Mouse (Mus musculus) left cerebral cortex, postnatal 4 days (tissue): ENCODE measurements at regions not wholly inside any gene's neighbourhood (a gene's known extent, or its start where the extent isn't known, plus 50 kb on each side); places are given as distances from the start of the nearest gene placed in this dataset.

Experiments used
- DNase-seq: peaks from one replicate; pipeline ENCODE4 v3.0.0-alpha.2; 2022
- intact Hi-C: fragments of 180-260 bp; cut with DNase I; formaldehyde crosslinking; loops from one replicate; pipeline ENCODE4 v1.15.1; 2025

DNA sequence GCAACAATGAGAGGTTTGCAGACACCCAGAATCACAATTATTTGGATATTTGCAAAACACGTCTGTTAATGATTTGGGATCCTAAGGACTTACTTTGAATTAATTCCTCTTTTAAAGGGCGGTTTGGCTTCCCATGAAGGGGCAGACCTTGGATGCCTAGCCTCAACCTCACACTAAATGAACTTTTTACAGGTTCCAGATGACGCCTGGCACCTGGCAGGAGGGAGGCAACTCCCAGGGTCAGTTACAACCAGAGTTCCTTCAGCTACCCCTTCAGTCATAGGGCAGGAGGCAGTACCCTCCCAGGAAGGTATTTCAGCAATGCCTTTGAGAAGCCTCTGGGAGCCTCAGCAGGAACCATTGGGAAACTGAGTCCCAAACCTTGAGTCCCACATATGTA, 57.9 kb upstream of the Stx18 start:
- no peak for DNase-seq
- intact Hi-C loops, result no loop called here

DNA sequence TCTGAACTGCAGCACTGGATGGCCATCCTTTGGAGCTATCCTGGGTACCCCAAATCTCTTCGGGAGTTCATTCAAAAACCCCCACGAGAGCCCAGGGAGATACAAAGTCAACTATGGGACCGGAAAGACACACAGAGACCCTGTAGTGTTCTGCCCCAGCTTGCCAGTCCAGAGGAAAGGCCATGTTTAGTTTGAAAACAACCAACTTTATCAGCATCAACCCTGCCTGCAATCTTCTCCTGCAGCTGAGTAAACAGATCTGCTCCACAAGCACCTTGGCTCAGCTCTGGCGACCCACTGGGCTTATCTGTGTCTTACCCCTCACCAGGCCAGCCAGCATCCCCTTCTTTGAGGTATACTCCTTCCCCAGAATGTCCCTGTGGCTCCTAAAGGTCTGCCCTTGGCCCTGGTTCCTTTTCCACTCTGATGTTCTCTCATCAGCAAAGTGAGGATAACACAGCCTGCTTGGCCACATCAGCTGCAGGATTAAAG, 61.6 kb upstream of the Stx18 start:
- no peak for DNase-seq

DNA sequence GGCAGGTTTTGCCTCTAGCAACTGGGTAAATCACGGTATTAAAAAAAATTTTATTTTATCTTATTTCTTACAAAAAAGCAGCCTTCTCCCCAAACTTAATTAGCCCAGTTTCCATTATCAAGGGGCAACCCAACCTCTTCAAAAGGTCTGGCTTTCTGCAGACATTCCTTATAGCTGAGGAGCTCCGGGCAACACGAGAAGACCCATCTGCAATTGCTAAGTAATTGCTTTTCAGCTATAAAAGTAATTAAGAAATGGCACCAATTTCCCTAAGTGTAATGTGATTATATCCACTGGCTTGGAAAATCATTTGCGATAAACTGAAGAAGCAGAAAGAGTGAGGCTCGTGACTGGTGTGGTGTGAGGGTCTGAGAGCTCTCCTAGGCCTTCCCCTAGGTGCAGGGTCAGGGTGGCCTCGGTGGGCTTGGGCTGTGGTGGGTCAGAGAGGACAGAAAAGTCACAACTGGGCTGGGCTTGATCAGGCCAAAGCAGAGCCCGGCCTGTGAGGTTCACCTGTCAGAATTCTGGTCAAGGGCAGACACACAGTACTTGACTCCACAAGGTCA, 65.5 kb upstream of the Stx18 start:
- intact Hi-C loops, result no loop called here
- DNase-seq, result no peak

More for the DNA sequence above, 61.6 kb upstream of the Stx18 start:
- intact Hi-C loops, result no loop called here

DNA sequence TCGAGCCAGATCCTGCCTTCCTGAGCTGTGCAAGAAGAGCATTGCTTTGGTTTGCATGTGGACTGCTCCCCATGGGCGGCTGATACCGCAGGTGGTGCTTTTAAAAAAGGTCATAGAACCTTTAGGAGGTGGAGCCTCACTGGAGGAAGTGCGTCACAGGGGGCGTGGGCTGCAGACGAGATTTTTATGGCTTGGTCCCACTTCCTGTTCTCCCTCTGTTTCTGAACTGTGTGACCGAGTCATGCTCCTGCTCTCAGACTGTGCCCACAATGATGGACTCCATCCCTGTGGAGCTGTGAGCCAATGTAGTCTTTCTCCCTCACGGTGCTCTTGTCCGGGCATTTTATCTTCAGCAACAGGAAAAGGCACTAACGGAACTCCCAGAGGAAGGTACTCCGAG, 66.8 kb upstream of the Stx18 start:
- no peak for DNase-seq
- intact Hi-C loops, result no loop called here

DNA sequence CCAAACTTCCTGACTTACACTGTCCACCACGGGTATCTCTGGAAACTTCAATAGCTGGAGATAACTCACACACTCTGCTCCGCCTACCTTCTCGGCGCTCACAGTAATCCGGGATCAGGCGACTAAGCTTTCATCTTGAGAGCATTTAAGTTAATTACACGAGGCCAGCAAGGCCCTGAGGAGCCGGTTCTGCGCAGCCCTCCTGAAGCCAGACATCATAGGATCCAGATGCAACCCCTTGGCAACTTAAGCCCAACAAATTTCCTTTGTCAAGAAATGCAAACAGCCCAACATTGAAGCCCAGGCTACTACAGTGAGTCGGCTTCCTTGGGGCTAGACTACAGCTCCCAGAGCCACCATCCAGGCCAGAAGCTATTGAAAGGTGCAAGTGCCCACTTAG, 69.9 kb upstream of the Stx18 start:
- DNase-seq, result no peak
- intact Hi-C loops, result no loop called here

DNA sequence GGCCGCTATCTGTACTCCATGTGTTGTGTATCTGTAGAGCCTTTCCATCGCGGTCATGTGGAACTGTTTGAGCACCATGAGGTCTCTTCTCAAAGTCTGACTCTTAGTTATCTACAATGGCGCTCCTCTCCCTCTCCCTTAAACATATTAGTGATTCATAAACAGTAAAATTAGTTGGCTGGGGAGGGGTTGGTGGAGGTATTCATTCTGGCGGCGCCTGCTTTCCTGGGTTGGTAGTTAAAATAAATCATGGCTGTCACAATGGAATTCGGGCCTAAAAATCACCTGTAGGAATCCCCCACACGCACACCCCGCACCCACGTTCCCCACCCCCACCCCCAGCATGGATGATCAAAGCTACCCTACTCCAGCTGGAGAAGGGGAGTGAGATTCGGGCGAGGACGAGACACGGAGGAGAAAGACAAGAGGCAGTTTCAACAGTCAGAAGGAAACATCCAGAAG, 70.6 kb upstream of the Stx18 start:
- intact Hi-C loops, result no loop called here
- DNase-seq, result no peak

DNA sequence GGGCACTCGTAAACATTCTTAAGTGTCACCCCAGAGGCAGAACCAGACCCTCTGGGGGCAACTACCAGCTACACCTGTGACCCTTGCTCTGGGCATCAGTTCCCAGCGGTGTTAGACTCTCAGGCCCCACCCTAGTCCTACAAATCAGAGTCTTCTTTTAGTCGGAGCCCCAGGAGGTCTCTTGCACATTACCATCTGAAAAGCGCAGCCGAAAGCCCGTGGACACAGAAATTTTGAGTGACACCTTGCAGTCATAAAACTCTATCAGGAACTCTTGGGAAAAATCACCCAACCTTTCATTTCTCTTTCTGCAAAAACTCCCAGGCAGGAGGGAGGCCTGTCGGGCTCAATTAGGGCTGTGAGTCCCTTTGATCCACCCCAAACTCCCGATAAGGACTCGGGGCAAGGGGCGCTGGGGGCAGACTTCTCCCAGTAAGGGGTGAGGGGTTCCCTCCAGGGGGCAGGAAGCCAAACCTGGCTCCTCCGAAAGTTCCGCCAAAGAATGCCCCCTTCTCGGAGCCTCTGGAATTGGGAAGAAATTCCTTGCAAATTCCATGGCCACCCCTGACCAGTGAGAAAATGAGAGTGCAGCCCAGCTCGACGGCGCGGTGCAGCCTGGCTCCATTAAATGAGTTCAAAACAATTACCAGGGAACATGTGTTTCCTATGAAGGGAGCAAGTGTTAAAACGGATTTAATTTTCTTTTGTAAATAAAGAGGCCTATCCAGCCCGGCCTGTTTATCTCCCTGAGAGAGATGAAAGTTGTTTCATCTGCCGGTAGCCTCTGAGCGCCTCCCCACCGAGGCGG, 71.2 kb upstream of the Stx18 start:
- no peak for DNase-seq
- intact Hi-C loops, result no loop called here

DNA sequence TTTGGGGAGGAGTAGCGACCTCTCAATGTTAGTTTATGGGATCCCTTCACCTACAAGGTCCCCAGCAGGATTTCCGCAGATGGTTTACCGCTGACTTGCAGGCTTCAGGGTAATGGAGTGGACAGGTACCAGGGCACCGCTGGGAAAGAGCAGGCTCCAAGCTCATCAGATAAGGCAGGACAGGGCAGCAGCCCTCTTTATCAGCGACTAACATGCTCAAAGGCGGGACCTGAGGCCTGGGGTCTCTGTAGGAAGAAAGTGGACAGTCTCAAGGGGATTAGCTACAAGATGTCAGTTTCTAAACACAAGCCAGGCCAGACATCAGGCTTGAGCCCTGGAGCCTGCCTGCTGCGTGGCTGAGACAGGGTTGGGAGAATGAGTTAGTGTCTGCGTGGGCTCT, 74.9 kb upstream of the Stx18 start:
- intact Hi-C loops, result no loop called here
- DNase-seq, result no peak

DNA sequence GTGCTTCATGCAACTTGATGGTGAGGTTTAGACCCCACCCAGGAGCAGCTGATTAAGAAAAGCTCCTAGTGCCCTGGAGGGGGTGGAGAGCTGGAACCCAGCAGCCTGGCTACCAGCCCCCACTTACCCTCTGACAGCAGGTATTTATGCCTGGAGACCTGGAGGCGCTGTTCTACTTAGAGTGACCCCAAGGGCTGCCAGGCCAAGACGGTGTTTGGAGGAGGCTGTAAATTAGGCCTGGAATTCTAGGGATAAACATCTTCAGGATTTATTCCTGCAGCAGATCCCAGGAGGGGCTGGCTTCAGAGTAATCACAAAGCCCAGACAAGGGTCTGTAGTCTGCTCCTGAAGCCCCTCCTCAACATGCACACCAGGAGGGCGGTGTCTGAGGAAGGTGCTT, 76.0 kb upstream of the Stx18 start:
- intact Hi-C loops, result no loop called here
- no peak for DNase-seq

DNA sequence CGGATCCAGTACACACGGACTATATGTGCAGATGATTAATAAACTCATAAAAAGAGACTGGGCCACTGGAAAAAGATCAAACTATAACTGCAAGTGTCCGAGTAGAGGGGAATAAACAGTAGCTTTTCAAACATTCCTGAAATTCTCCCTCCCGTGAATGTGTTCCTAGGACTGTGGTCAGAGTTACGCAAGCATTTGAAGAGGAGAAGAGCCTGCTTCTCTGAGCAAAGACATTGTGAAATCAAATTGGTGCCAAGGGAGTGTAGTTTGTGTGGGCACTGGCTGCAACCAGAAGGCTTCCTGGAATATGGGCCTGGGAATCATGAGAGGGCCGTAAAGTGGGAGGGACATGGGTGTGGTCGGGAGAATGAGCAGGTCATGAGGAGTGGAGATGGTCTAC, 78.3 kb upstream of the Stx18 start:
- no peak for DNase-seq
- intact Hi-C loops, result no loop called here

DNA sequence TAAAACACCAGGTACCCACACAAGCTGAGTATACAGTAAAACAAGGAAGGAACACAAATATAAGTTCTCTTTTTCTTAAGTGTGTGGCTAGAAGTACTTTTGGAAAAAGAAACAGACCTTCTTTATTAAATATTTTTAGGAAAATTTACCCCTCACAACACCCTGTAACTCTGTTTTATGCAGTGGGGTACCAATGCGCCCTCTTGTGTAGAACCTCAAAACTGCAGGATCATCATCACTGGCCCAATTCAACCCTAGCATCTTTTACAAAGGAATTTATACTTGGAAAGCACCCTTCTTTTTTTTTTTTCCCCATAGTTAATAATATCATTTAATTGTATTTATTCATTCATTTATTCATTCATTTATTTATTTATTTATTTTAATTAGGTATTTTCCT, 86.4 kb upstream of the Stx18 start:
- intact Hi-C loops, result no loop called here
- no peak for DNase-seq

DNA sequence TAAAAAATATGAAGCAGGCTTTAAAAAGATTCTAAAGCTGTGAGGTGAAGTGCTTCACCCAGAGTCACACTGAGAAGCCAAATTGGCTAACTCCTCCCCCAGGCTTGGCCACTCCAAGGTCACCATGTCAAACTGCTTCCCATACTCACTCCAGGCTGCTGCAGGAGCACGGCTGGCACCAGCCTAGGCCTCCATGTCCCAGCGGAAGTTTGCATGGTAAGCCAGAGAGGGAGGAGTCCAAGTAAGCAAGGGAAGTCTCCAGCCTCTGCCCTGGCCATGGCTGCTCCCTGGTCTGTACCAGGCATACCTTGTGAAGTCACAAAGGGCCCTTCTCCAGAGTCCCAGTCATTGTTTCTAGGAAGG, 105.8 kb upstream of the Stx18 start:
- DNase-seq, result no peak
- intact Hi-C loops, result no loop called here

DNA sequence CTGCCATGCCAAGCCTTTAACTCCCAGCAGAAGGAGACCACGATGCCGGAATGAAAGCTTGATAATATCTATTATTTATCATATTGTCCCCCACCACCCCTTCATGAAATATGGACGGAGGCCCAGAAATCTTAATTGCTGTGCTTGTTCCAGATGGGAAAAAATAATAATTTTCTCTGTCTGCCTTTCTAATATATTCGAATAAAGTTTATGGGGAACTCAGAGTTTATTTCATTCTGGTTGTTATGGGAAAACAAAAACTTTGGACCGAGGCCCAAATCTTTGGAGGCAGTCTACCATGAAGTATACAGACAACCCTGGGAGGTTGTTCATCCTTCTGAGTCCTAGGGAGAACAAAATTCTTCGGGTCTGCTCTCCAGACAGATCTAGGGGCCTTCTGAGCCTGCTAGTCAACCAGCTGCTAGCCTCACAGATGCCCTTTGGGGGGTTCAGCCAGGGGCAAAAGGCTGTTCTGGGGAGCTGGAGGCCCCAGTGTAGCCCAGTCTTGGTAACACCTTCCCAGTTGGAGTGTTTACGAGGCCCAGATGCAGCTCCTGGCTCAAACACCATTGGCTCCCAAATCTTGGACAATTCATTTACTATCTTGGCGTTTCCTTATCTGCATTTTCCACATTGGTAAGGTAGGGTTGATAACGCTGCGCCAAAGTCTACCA, 106.3 kb upstream of the Stx18 start:
- intact Hi-C loops, result no loop called here
- no peak for DNase-seq

DNA sequence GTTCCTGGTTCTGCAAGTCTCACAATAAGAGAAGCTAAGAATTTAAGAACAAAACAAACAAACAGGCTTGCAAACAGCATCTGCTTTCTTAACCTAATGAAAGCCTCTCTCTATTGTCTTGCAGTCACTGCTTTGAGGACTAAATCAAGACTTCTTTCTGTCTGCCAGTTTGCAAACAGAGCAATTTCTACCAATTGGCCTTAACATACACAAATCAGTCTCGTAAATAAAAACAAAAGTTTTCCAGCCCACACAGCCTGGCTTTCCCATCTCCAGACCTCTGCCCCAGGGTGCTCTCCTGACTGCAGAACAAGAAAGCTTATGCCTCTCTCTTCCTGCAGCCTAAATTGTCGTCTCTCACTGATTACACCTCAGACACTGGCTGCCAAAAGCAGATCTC, 96.1 kb upstream of the Msx1 start:
- no peak for DNase-seq
- intact Hi-C loops, result no loop called here

DNA sequence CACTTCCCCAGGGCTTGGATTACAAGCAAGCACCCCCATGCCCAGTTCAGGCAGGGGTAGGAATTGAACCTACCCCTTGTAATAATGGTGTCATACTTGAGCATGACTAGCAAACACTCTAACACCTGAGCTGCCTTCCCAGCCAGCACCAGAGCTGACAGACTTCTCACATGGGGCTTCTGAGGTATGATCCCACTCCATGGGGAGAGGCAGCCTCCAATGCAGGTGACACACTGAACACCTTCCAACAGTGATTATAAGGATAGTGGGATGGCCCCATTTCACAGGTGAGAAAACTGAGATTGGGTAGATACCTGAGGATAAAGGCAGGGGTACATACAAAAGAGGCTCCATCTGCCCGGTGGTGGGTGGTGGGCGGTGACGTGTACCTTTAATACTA, 94.7 kb upstream of the Msx1 start:
- DNase-seq, result no peak
- intact Hi-C loops, result no loop called here

DNA sequence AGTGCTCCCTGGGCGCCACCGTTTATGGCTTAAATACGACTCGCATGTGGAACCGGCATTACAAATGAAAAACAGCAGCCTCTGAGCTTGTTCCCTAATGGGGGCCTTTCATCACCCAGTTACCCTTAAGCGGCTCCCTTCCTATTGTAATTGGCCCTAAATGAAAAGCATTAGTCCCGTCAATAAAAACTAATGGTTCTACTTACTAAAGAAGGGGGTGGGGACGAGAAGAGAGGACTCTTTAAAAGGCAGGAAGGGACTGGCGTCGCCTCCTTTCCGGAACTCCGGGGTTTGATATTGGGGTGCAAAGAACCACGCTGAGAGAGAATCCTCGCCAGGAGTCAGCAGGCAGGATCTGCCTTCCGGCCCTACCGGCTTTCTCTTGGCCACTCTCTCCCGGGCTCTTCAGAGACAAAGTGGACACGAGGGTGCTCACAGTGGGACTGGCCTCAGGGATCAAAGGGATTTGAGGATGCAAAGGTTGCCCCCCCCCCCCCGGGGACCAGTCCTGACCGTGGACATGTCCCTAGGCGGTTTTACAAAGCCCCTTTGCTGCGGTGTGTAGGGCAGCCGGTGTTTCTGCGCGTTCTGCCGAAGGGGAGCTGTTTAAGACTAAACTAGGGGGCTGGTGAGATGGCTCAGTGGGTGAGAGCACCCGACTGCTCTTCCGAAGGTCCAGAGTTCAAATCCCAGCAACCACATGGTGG, 93.8 kb upstream of the Msx1 start:
- no peak for DNase-seq
- intact Hi-C loops, result no loop called here

DNA sequence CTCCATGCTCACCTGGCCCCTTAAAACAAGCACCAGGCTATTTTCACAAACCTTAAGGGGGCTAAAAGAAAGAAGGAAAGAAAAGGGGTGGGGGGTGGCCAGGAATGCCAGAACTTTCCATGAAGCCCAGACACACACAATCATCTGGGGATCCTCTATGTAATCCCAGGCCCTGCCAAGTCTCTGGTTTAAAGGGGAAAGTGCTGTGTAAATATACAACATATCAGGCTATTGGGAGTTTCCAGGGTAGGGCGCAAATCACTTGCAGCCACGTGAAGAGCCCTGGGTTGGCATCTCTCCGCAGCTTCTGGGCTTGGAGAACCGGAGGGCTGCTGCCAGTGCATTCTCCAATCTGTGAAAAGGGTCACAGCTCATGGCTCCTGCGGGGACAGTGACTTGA, 92.8 kb upstream of the Msx1 start:
- DNase-seq, result no peak
- intact Hi-C loops, result no loop called here

DNA sequence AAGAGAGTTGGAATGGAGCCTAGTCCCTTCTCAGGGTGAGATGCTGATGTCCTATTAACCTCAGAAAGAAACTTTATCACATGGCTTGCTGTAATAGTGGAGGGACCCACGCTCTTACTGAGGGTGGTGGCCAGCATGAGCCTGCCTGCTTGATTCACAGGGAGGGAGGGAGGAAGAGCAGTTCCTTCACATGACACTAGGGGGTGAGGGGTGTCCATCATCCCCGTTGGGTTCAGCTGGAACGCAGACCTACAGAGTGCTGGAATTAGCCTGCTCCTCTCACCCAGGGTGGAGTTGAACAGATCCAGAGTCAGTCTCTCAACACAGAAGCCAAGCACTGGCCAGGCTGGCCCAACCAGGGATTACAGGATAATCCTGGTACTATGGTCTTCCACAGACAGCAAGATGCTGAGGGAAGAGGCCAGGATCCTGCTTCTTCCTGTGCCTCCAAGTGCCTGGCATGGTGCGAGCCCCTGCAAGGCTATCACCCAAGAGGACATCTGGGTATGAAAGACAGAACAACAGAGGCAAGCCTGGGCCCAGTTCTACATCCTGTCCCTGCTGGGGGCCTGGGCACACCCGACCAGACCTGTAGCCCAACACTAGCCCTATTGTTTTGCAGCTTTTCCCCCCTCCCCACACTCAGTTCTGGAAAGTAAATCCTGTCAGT, 80.4 kb upstream of the Msx1 start:
- DNase-seq, result no peak
- intact Hi-C loops, result no loop called here

DNA sequence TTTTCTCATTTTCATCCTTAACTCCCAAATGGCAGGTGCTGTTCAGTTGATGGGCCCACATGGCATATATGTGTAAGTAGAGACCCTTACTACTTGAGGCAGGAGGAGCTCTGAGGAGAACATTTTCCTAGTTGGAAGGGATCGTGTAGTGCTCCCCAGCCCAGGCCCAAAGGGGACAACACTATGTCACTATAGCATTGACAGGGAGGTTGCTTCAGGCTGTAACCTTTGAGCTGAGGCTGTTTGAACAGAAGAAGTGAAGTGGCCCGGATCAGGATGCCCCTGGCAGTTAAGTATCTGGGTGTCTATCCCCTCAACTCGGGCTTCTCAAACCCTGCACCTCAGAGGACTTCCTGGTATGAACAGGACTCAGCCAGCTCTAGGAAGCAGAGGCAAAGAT, 79.5 kb upstream of the Msx1 start:
- intact Hi-C loops, result no loop called here

DNA sequence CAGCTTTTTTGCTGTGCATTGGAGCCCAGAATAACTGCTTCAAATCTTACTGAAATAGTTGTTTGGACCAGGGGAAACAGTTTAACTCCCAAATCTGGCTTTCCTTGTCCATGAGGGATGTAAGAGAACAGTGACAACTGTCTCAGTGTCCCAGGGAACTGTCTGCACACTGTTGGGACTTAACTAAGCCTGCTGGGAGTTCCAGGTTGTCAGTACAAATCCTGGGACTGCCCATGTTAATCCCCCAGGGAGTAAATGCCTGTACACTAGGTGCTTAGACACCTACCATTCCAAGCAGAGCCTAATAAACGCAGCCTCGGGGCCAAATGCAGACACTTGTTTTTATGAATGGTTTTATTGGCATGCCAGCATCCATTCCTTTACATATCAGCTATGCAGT, 78.4 kb upstream of the Msx1 start:
- DNase-seq, result no peak
- intact Hi-C loops, result no loop called here

More for the DNA sequence above, 79.5 kb upstream of the Msx1 start:
- no peak for DNase-seq

DNA sequence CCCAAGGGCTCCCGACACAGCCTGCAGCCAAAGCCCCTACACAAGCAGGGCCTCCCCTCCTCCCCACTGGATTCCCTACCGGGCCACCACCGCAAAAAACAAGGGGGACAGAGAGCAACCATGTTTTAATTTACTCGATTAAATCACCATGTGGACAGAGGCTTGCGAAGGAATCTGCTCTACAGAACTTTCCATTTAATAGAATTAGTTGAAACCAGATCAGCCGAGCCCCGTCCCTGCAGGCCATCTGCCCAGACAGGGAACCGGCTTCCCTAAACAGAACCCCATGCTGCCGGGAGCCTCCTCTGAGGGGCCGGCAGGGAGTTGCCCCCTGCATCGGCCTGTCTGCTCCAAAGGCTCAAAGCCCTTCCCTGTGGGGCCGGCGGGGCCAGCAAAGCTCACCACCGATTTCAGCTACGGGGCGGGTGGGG, 77.5 kb upstream of the Msx1 start:
- no peak for DNase-seq
- intact Hi-C loops, result no loop called here
